Mouse (Mus musculus): ENCODE data around the gene Wipf3.

Gene Wipf3

DNA sequence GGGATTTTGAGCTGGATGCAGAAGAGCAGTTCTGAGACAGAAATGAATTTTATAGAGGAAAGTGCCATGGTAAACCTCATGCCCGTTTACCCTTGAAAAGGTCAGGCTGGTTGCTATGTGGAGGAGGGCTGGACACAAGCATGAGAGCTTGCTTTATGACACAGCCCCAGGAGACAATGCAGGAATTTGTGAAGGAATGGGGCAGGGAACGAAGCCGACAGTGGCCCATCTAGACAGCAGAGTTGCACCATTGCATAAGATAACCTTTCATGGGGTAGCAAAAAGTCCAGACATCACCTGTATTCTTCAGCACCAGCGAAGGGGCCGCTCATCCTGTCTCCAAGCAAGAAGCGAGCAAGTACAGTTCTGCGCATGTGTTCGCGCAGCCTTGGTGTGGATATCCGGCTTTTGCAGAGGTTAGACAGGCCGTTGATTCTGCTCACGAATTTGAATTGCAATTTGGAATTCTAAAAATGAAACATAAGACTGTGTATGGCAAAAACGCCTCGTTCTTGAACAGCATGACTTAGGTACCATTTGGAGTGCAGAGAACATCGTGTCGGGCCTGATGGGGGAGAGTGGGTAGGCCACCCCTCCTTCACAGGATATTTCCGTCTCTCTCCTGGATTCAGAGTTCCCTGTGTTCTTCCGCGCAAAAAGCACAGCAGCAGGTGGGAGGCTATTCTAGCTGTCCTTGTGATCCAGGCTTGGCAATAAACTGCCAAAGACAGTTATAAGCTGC is 46.7 kb downstream of the Wipf3 start:
- DNase-seq (ENCODE audit: low read depth in 1 of 2, low spot score in 2 of 2), result no peak

DNA sequence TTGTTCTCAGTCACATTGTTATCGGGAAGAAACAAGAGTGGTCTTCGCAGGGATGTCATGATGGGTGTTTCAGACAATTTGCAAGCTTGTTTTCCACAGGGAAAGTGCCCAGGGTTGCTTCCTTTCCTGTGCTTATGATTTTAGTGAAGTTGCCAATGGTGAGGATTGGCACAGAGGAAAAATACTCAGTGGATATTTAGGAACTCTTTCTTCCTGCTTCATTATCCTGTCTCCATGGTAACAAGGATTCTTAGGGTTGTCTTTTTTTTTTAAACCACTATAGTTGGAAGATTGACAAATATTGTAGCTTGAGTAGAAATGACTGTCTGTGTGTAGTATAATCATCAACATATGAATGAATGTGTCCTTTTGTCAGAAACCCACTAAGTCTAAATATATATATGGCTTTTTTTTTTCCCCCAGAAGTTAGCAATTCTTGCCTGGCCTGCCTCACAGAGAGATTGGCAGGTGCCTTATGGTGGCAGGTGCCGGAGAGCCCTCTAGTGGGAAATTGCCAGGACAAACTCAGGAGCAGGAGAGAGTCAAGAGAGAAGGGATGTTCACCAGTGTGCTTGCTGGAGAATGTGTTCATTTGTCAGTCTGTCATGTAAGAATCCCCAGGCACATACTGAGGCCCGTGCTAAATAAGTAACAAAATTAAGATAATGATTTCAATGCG is 49.4 kb downstream of the Wipf3 start:
- no peak for DNase-seq (ENCODE audit: low read depth in 1 of 2, low spot score in 2 of 2)

GRCm38 (mm10) chr6:54481390-54482112 is 52.1 kb downstream of the Wipf3 start:
- DNase-seq (ENCODE audit: low read depth in 1 of 2, low spot score in 2 of 2), result no peak

DNA sequence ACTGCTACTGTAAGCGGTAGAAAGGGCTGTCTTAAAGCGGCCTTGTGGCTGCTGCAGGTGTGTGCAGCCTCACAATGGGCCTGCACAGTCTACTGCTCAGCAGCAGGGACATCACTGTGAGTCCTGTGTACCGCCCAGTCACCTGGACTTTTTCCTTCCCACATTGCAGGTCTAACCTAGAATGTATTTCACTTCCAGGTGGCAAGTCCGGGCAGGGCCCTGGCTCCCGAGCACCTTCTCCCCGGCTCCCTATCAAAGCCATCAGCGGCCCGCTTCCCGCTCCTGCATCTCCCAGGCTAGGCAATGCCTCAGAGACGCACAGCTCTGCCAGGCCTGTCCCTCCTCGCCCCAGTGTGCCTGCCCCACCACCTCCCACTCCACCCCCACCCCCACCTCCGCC is 55.6 kb downstream of the Wipf3 start:
- no peak for DNase-seq (ENCODE audit: low read depth in 1 of 2, low spot score in 2 of 2)

DNA sequence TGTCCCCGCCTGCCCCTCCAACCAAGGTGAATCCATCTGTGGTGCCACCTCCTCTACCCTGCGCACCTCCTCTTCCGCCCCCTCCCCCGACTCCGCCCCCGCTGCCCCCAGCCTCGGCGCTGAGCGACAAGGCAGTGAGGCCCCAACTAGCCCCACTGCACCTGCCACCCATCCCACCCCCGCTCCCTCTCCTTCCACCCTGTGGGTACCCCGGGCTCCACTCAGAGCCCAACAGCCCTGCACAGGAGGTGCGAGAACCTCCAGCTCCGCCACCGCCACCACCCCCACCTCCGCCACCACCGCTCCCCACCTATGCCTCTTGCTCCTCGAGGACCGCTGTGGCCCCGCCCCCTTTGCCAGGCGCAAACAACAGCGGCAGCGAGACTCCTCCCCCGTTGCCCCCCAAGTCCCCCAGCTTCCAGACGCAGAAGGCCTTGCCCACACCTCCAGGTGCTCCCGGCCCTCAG is 56.1 kb downstream of the Wipf3 start:
- DNase-seq (ENCODE audit: low read depth in 1 of 2, low spot score in 2 of 2), result no peak

GRCm38 (mm10) chr6:54485973-54486569 is 56.7 kb downstream of the Wipf3 start:
- no peak for DNase-seq (ENCODE audit: low read depth in 1 of 2, low spot score in 2 of 2)

DNA sequence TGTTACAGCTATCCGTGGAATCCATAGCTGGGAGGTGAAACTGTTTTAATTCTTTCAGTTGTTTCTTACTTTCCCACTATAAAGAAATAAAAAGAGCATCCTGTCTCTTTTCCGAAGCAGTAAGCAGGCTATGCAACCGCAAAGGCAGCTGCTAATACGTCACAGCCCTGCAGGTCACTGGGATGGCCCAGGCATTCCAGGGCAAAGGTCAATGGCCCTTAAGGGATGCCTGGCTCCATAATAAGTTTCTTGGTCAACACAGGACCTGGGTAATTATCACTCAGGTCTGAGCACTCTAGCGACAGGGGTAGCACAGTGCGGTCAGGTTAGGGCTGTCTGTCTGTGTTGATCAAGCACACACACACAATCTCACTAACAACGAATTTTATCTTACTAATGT is 61.7 kb downstream of the Wipf3 start:
- no peak for DNase-seq (ENCODE audit: low read depth in 1 of 2, low spot score in 2 of 2)

GRCm38 (mm10) chr6:54494097-54494496 is 64.7 kb downstream of the Wipf3 start:
- DNase-seq (ENCODE audit: low read depth in 1 of 2, low spot score in 2 of 2), result no peak

- DNase-seq (ENCODE audit: low read depth in 1 of 2, low spot score in 2 of 2), result no peak
These were observed 65.4 kb downstream of the Wipf3 start for GRCm38 (mm10) chr6:54494612-54495398.

DNA sequence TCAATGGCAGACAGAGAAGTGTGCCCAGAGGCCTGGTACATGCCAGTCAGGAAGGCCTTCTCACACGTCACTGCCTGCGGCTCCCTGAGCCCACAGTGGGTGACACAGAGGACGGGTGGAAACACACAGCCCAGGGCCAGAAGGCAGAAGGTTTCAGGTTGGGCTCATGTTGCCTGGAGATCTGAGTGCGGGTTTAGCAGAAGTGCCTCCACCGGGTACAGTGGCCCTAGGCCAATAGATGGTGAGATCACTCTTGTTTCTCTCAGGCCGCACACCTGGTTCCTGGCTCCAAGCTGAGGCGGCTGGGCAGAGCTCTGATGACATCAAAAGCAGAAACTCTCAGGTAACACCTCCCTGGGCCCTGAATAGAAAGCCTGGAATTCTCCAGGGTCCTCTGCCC is 66.8 kb downstream of the Wipf3 start:
- DNase-seq (ENCODE audit: low read depth in 1 of 2, low spot score in 2 of 2), result no peak

DNA sequence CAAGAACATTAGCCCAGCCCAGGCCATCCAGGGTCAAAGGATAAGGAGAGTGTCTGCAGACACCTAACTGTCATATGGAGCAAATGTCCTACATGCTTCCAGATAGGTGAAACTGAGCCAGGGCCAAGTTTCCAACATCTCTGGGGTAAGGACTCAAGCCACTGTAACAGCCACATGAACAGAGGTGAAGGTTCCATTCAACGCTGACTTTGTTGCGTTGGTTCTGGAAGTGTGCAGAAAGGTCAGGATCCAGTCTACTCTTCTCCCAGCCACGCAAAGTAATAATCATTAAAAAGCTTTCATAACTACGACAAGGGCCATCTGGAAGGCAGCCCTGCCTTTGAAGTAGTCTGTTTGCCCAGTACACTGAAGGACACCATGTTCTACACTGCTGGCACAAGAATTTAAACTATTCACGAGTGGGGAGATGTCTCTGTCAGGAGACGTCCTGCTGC is 73.3 kb downstream of the Wipf3 start:
- no peak for DNase-seq (ENCODE audit: low read depth in 1 of 2, low spot score in 2 of 2)

DNA sequence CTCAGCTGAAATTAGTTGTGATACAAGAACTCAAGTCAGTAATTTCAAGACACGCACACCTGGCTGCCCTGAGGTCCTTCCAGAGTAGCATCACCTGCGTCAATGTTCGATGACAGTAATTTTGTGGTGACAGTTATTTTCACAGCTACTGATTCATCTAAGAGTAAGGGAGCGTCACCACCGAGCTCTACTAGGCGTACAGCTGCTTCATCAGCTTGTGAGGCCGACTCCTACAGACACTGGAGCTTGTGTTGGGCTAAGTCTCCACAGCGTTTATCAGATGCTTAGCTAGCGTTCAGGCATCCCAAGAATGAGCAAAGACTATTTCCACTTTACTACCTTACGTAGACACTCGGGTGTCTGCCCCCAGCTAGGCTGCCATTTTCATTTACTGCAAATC is 76.9 kb downstream of the Wipf3 start:
- no peak for DNase-seq (ENCODE audit: low read depth in 1 of 2, low spot score in 2 of 2)

DNA sequence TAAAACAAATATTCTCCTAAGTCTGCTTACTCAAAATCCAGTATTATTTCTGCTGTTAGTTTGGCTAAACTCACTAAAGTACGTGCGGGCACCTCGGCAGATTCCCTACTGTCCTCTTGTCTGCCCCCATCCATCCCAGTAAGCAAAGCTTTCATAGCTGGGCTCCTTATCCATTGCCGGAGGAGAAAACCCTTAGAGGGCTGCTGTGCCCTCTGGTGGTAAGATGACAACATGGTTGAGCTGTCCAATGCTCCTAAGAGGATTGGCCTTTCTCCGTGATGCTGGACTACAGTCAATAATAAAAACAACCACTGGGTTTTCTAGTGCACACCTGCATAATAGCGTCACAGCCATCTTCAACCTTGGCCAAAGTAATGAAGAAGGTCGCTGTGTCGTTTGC is 77.6 kb downstream of the Wipf3 start:
- DNase-seq (ENCODE audit: low read depth in 1 of 2, low spot score in 2 of 2), result no peak

DNA sequence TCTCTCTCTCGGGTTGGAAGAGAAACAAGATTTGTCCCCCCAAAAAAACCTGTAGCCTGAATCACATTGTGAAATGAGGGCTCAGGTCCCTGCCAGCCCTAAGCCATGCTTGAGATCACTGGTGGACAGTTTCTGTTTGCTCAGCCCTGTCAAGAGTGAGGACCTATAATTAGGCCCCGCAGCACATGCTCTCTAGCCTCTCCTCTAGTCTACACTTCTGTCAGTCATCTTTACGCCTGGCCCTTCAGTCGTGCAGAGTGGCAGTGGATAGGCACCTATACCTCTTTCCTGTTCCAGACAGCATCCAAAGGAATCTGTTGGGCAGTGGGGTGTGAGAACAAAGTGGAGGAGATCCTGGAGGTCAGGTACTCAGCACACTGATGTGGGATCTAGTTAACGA is 78.4 kb downstream of the Wipf3 start:
- no peak for DNase-seq (ENCODE audit: low read depth in 1 of 2, low spot score in 2 of 2)

GRCm38 (mm10) chr6:54508256-54508793 is 78.9 kb downstream of the Wipf3 start:
- DNase-seq (ENCODE audit: low read depth in 1 of 2, low spot score in 2 of 2), result no peak

GRCm38 (mm10) chr6:54509264-54509663 is 79.9 kb downstream of the Wipf3 start:
- DNase-seq (ENCODE audit: low read depth in 1 of 2, low spot score in 2 of 2), result no peak

GRCm38 (mm10) chr6:54512256-54512655 is 82.9 kb downstream of the Wipf3 start:
- no peak for DNase-seq (ENCODE audit: low read depth in 1 of 2, low spot score in 2 of 2)

DNA sequence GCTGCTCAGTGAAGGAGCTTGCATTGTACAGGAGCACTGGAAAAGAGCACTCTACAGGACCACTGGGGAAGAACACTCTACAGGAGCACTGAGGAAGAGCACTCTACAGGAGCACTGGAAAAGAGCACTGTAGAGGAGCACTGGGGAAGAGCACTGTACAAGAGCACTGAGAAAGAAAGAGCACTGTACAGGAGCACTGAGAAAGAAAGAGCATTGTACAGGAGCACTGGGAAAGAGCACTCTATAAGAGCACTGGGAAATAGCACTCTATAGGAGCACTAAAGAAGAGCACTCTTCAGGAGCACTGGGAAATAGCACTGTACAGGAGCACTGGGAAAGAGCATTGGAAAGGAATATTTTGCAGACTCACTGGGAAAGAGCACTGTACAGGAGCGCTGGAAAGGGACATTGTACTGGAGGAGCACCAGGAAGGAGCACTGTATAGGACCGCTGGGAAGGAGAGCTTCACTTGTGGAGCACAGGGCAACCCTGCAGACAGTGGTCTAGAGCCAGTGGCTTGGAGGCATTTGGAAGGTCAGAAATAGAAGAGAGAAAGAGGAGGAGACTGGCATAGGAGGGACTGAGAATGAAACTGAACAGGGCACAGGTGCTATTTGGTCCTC is 87.2 kb downstream of the Wipf3 start:
- no peak for DNase-seq (ENCODE audit: low read depth in 1 of 2, low spot score in 2 of 2)

DNA sequence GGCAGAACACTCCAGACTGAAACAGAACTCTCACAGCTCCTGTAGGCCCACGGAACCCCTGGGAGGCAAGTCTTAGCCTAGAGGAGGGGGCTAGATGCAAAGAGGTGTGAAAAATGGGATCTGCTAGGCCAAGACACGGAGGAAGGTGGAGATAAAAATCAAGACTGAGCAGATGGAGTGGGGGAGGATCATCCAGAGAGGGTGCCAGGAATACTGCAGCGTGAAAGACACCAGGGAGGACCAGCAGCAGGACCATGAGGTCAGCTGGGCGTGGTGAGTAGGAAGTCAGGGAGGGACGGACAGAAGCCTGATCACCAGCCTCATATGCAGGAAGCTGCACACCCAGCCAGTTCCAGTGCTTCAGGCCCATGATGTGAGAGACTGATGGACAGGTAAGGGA is 89.4 kb downstream of the Wipf3 start:
- no peak for DNase-seq (ENCODE audit: low read depth in 1 of 2, low spot score in 2 of 2)

- no peak for DNase-seq (ENCODE audit: low read depth in 1 of 2, low spot score in 2 of 2)
These were observed 99.3 kb downstream of the Wipf3 start for GRCm38 (mm10) chr6:54528666-54529065.

Data from monocyte, adult 2 months (primary cell).